ENCODE assay signal across 8 mouse cellular contexts in genomic region chr8:119911258-119911962, GRCm38 (mm10). TPM values are rescaled to one million over a fixed set of nuclear protein-coding genes. Genes with fewer than 3 reads are reported as not detected.
DNase-seq lines count a peak whose midpoint lies in the region; ATAC-seq and TF ChIP-seq lines count a peak whose summit lies in the region.

No protein-coding gene starts in this region.

- no peak for TF ChIP-seq CTCF in layer of hippocampus, adult 2 months (conservative IDR thresholded peaks at IDR 0.05)
- TF ChIP-seq CTCF in hindbrain, postnatal 0 days (IDR thresholded peaks at IDR 0.05; ENCODE audit: low read depth) = no peak

- no peaks in the 10 kb centered on the region for H3K27me3 ChIP-seq in hindbrain, postnatal 0 days (ENCODE audit: insufficient read depth, low read length)
- no peaks in the 10 kb centered on the region for H3K27me3 ChIP-seq in neural tube, embryonic 13.5 days

- H3K4me1 ChIP-seq in brown adipose tissue, adult 24 weeks (ENCODE audit: control insufficient read depth, insufficient read depth, insufficient read length, low read length) = peaks cover 21% of the 10 kb centered on the region
- H3K4me1 ChIP-seq in hindbrain, postnatal 0 days (ENCODE audit: insufficient read depth, low read length) = peaks cover 25% of the 10 kb centered on the region
- H3K4me1 ChIP-seq in neural tube, embryonic 13.5 days (replicated peaks) = peaks cover 50% of the 10 kb centered on the region

- WGBS in hindbrain, postnatal 0 days = under 1% methylated on average over 30 of the region's 30 CpGs
- WGBS in neural tube, embryonic 13.5 days = under 1% methylated on average over 30 of the region's 30 CpGs

- no peaks in the 10 kb centered on the region for H3K9me3 ChIP-seq in hindbrain, postnatal 0 days (ENCODE audit: low read length)
- H3K9me3 ChIP-seq in neural tube, embryonic 13.5 days = no peaks in the 10 kb centered on the region

- peak overlapping the region; percentile 78 for H3K9ac ChIP-seq in hindbrain, postnatal 0 days (replicated peaks; ENCODE audit: low read length)
- H3K9ac ChIP-seq in neural tube, embryonic 13.5 days = peak overlapping the region; percentile 95

- peak overlapping the region; percentile 87 for H3K4me2 ChIP-seq in hindbrain, postnatal 0 days (ENCODE audit: low read depth, low read length)
- peak overlapping the region; percentile 80 for H3K4me2 ChIP-seq in neural tube, embryonic 13.5 days

- peak; percentile 68 for ATAC-seq in hindbrain, postnatal 0 days
- ATAC-seq in neural tube, embryonic 13.5 days (ENCODE audit: low read depth) = peak; percentile 73

- no peaks in the 10 kb centered on the region for H3K36me3 ChIP-seq in hindbrain, postnatal 0 days (ENCODE audit: insufficient read depth, low read length)
- H3K36me3 ChIP-seq in neural tube, embryonic 13.5 days = no peaks in the 10 kb centered on the region

- peak overlapping the region; percentile 76 for H3K4me3 ChIP-seq in layer of hippocampus, adult 2 months
- H3K4me3 ChIP-seq in brown adipose tissue, adult 24 weeks (ENCODE audit: insufficient read depth, low read depth, low read length) = peak overlapping the region; percentile 94
- peak overlapping the region; percentile 77 for H3K4me3 ChIP-seq in hindbrain, postnatal 0 days (ENCODE audit: low read length)
- peak overlapping the region; percentile 88 for H3K4me3 ChIP-seq in neural tube, embryonic 13.5 days

- DNase-seq in layer of hippocampus, adult 2 months (ENCODE audit: low spot score in 2 of 2) = no peak
- no peak for DNase-seq in layer of hippocampus, postnatal 25 days (ENCODE audit: extremely low spot score in 1 of 2, low spot score in 1 of 2)
- DNase-seq in hindbrain, postnatal 0 days (ENCODE audit: low spot score) = no peak
- DNase-seq in gastrocnemius, adult 8-10 months (ENCODE audit: low spot score in 2 of 2) = no peak
- no peak for DNase-seq in testis, postnatal 10 days (ENCODE audit: low spot score)
- DNase-seq in gastrocnemius, adult 18-20 months (ENCODE audit: low spot score) = no peak

- peak overlapping the region; percentile 96 for H3K27ac ChIP-seq in layer of hippocampus, adult 2 months
- H3K27ac ChIP-seq in brown adipose tissue, adult 24 weeks (replicated peaks; ENCODE audit: low read depth, low read length) = peak overlapping the region; percentile 87
- peak overlapping the region; percentile 94 for H3K27ac ChIP-seq in hindbrain, postnatal 0 days
- H3K27ac ChIP-seq in neural tube, embryonic 13.5 days (replicated peaks) = peak overlapping the region; percentile 93

RNA-seq across cellular contexts. Expression of gene Gm20388, which starts 0.8 kb away (rescaled TPM):
- total RNA-seq in layer of hippocampus, adult 2 months (2021) = 1 to 10 TPM; 2.2 to 7.6 TPM
- total RNA-seq in layer of hippocampus, postnatal 25 days (2021) = 1 to 10 TPM; 8.8 TPM
- polyA plus RNA-seq in brown adipose tissue, adult 24 weeks (2012; ENCODE audit: insufficient read depth, insufficient read length, missing spikeins) = 40.2 and 44.7 TPM in 2 replicates
- total RNA-seq in hindbrain, postnatal 0 days (2014; rRNA removed) = 58.0 and 71.3 TPM in 2 replicates
- polyA plus RNA-seq in hindbrain, postnatal 0 days (2015; fragmentation: Nextera tagmentation; extraction: Ambion mirVana) = not detected in 2 replicates
- 0.27 TPM in 1 of 2 replicates, not detected in the other for polyA plus RNA-seq in neural tube, embryonic 13.5 days (2015; fragmentation: Nextera tagmentation; extraction: Ambion mirVana)
- total RNA-seq in gastrocnemius, adult 8-10 months (2022) = 10 to 100 TPM in 1 of 4 experiments, 1 to 10 TPM in 2, not detected in 1; 4.4 to 20.0 (median 7.9) TPM
- total RNA-seq in gastrocnemius, adult 18-20 months (2021) = 10 to 100 TPM; 10.5 to 12.3 TPM

RNA-seq across cellular contexts. Expression of gene Usp10, which starts 1.2 kb away (rescaled TPM):
- 10 to 100 TPM; 93.6 to 98.1 TPM for total RNA-seq in layer of hippocampus, adult 2 months (2021)
- total RNA-seq in layer of hippocampus, postnatal 25 days (2021) = 10 to 100 TPM; 84.3 to 99.0 TPM
- 40.9 and 46.6 TPM in 2 replicates for polyA plus RNA-seq in brown adipose tissue, adult 24 weeks (2012; ENCODE audit: insufficient read depth, insufficient read length, missing spikeins)
- 88.5 and 91.1 TPM in 2 replicates for total RNA-seq in hindbrain, postnatal 0 days (2014; rRNA removed)
- polyA plus RNA-seq in hindbrain, postnatal 0 days (2015; fragmentation: Nextera tagmentation; extraction: Ambion mirVana) = 89.0 and 94.2 TPM in 2 replicates
- 116 and 125 TPM in 2 replicates for polyA plus RNA-seq in neural tube, embryonic 13.5 days (2015; fragmentation: Nextera tagmentation; extraction: Ambion mirVana)
- total RNA-seq in gastrocnemius, adult 8-10 months (2022) = 10 to 100 TPM; 50.6 to 55.9 (median 53.1) TPM
- total RNA-seq in gastrocnemius, adult 18-20 months (2021) = 10 to 100 TPM; 62.1 to 62.7 TPM

RNA-seq across cellular contexts. Expression of gene Klhl36, which starts 49.3 kb away (rescaled TPM):
- 1 to 10 TPM; 7.7 to 8.4 TPM for total RNA-seq in layer of hippocampus, adult 2 months (2021)
- total RNA-seq in layer of hippocampus, postnatal 25 days (2021) = 1 to 10 TPM; 8.0 to 8.5 TPM
- polyA plus RNA-seq in brown adipose tissue, adult 24 weeks (2012; ENCODE audit: insufficient read depth, insufficient read length, missing spikeins) = 2.7 and 4.0 TPM in 2 replicates
- total RNA-seq in hindbrain, postnatal 0 days (2014; rRNA removed) = 36.6 and 37.3 TPM in 2 replicates
- polyA plus RNA-seq in hindbrain, postnatal 0 days (2015; fragmentation: Nextera tagmentation; extraction: Ambion mirVana) = 20.6 and 22.0 TPM in 2 replicates
- 12.3 and 12.4 TPM in 2 replicates for polyA plus RNA-seq in neural tube, embryonic 13.5 days (2015; fragmentation: Nextera tagmentation; extraction: Ambion mirVana)
- 1 to 10 TPM in 3 of 4 experiments, under 1 TPM in 1; 0.90 to 2.1 (median 1.6) TPM for total RNA-seq in gastrocnemius, adult 8-10 months (2022)
- total RNA-seq in gastrocnemius, adult 18-20 months (2021) = 1 to 10 TPM; 1.2 to 1.3 TPM
